Mouse (Mus musculus) left cerebral cortex, postnatal 36 days (tissue): Measurements from ENCODE around the gene Sh3glb1. TPM values are rescaled to one million over a fixed set of nuclear protein-coding genes. Genes with fewer than 3 reads are reported as not detected.
A peak's percentile ranks its signal among the peaks of the same experiment; 100 is the strongest.
"Not testable (repeated sequence)": the region's sequence is repeated elsewhere in the genome, so short reads cannot be mapped to it uniquely, and the experiment has no call there.

ENCODE experiments used
- DNase-seq, 2 experiments: peaks; one replicate each; pipeline ENCODE4 v3.0.0; 2021 to 2022; ENCODE audit warnings: low spot score in 2 of 2, mixed read lengths in 1 of 2
- intact Hi-C: fragments of 180-260 bp; cut with DNase I; formaldehyde crosslinking; loops from one replicate; pipeline ENCODE4 v1.15.1; 2025
- total RNA-seq, 2 experiments: library from RNA; stranded (reverse); gene quantifications; 2 replicates each; pipeline ENCODE4 v1.2.3; 2021

Gene Sh3glb1
- total RNA-seq: 10 to 100 TPM; 59.0 to 62.9 TPM

GRCm38 (mm10) chr3:144719901-144720747, at the start of gene Sh3glb1:
Sh3glb1 (minus strand) TSS chr3:144720335.
- intact Hi-C loops: loop anchor here (1.0 to 10.0 kb wide), 4 partner anchors 28 to 515 kb away; partner anchors contain the start of gene Lmo4

DNA sequence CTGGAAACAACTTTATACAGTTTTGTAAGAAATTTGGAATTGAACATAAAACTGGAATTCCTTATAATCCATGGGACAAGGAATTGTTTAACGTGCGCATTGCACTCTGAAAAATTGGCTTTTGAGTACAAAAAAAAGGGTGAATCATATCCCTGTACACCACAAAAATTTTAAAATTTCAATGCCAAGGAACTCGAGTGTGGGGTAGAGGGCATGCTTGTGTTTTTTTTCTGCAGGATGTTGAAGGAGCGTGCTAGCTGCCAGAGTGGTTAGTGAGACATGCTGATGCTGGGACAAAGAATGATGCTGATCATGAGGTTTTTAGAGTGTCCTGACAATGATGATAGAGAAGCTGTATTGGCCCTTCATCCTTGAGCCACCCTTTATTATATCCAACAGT, 45.0 kb upstream of the Sh3glb1 start:
- intact Hi-C loops: no loop called here

More at GRCm38 (mm10) chr3:144719901-144720747, at the start of gene Sh3glb1:
- peak; percentile 96 to 98 for DNase-seq

GRCm38 (mm10) chr3:144761454-144761853, 41.3 kb upstream of the Sh3glb1 start:
- DNase-seq: no peak
- intact Hi-C loops: no loop called here

More for the DNA sequence above, 45.0 kb upstream of the Sh3glb1 start:
- DNase-seq: no peak

- intact Hi-C loops: no loop called here
- DNase-seq: no peak
These were observed 40.6 kb upstream of the Sh3glb1 start, which contains the start of gene Clca3a1 for GRCm38 (mm10) chr3:144760592-144761309. Clca3a1 (minus strand) TSS chr3:144760977.

GRCm38 (mm10) chr3:144759719-144760118, 39.6 kb upstream of the Sh3glb1 start:
- intact Hi-C loops: loop anchor here (10.0 kb wide), 1 partner anchor 55 kb away; the partner anchor contains the start of gene Clca3a2

GRCm38 (mm10) chr3:144756103-144756502, 36.0 kb upstream of the Sh3glb1 start:
- not testable (repeated sequence) for DNase-seq
- intact Hi-C loops: loop anchor here (10.0 kb wide), 1 partner anchor 59 kb away; the partner anchor contains the start of gene Clca3a2

More at GRCm38 (mm10) chr3:144759719-144760118, 39.6 kb upstream of the Sh3glb1 start:
- DNase-seq: no peak

GRCm38 (mm10) chr3:144753120-144753519, 33.0 kb upstream of the Sh3glb1 start:
- no peak for DNase-seq
- intact Hi-C loops: loop anchor here (10.0 kb wide), 1 partner anchor 62 kb away; the partner anchor contains the start of gene Clca3a2

DNA sequence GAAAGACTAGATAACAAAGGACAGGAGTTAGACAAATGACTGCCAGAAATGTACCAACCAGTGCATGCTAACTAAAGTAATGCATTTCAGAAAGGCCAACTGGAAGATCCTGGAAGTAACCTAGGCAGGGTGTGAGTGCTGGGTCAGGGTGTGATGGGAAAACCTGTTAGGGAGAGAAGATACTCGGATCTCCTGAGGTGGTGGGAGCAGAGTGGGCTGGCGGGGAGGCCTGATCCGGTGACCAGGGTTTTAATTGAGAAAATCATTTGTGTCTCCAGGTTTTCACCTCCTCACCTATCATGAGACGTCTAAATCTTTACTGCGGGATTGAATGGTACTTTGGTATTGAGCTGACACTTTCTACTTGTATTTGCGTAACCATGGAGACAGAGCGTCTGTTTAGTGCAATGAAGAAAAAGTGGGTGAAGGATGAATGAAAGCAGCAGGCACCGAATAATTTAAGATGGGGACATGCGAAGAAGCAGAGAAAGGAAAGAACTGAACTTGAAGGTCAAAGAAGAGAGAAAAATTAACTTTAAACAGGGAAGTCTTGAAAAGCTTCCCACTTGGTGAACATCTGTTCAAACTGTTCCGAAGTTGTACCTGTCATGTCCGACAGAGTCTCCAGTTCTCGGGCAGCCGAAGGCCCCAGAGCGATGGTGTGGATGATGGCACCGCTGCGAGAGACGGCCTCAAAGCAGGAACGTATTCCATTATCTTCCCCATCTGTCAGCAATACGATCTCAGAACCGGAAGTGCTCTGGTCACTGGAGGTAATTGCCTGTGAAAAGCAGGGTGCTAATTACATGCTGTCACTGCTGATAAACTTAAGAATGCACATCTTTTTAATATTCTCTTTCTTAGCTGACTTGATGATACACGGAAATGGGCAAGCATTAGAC, 29.2 kb upstream of the Sh3glb1 start:
- DNase-seq, intact Hi-C loops: not testable (repeated sequence)

GRCm38 (mm10) chr3:144747706-144748105, 27.6 kb upstream of the Sh3glb1 start:
- DNase-seq, intact Hi-C loops: not testable (repeated sequence)

DNA sequence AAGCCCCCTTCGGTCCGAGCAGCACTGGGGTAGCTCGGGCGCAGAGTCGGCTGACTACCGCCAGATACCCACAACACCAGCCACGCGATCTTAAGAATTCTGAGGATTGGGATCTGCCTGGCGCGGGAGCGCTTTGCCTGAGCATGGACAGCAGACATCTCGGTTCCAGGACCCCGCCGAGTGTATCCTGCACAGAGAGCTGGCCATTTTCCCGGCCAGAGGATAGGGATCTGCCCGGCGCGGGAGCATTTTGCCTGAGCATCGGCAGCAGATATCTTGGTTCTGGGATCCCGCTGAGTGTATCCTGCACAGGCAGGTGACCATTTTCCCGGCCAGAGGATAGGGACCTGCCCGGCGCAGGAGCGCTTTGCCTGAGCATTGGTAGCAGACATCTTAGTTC, 18.3 kb upstream of the Sh3glb1 start:
- intact Hi-C loops: loop anchor here (10.0 kb wide), 1 partner anchor 286 kb away; no protein-coding TSS in a partner anchor
- not testable (repeated sequence) for DNase-seq

- DNase-seq: peak in 1 of 2 experiments; percentile 22
- intact Hi-C loops: loop anchor here (10.0 kb wide), 1 partner anchor 288 kb away; no protein-coding TSS in a partner anchor
These were observed 16.7 kb upstream of the Sh3glb1 start for GRCm38 (mm10) chr3:144736831-144737230.

DNA sequence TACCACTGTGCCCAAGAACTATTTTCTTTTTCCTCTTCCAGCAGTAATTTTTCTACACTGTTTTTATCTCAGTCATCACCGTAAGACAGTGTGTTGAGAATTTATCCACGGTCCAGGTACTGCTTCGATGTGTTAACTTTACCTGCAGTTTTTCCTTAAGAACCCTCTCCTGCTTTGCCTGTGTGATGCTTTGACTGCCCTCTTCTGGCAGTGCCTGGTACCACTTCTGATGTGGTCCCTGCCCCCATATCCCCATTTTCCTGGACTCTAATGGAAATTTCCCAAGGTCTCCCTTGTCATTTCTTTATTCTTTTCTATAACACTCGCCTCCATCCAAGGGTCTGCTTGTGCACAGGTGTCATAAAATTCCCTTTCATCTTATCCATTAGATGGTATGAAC, 3.3 kb upstream of the Sh3glb1 start:
- intact Hi-C loops: loop anchor here (10.0 kb wide), 1 partner anchor 401 kb away; no protein-coding TSS in a partner anchor

GRCm38 (mm10) chr3:144722566-144722965, 2.4 kb upstream of the Sh3glb1 start:
- not testable (repeated sequence) for DNase-seq
- intact Hi-C loops: loop anchor here (10.0 kb wide), 1 partner anchor 402 kb away; no protein-coding TSS in a partner anchor

More for the DNA sequence above, 3.3 kb upstream of the Sh3glb1 start:
- peak; percentile 35 to 53 for DNase-seq

DNA sequence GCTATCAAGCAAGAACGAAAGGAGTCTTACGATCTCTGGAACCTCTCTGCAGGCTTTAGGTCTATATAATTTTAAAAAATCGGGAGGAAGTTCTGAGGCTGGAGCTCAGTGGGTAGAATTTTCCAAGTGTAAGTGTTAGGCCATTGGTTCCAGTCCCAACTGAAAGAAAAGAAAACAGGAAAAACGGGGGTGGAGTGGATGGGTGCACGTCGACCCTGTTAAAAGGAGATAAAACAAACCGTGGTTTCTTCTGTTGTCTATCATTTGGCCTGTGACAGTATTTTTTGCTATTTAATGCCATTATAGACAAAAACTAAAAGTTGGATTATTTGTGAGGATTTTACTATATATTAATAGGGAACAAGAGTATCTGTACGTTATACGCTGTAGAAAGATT, 1.7 kb upstream of the Sh3glb1 start:
- no peak for DNase-seq
- intact Hi-C loops: loop anchor here (10.0 kb wide), 1 partner anchor 403 kb away; no protein-coding TSS in a partner anchor

GRCm38 (mm10) chr3:144721077-144721859, 1.1 kb upstream of the Sh3glb1 start:
- intact Hi-C loops: loop anchor here (10.0 kb wide), 1 partner anchor 404 kb away; no protein-coding TSS in a partner anchor
- DNase-seq: no peak

DNA sequence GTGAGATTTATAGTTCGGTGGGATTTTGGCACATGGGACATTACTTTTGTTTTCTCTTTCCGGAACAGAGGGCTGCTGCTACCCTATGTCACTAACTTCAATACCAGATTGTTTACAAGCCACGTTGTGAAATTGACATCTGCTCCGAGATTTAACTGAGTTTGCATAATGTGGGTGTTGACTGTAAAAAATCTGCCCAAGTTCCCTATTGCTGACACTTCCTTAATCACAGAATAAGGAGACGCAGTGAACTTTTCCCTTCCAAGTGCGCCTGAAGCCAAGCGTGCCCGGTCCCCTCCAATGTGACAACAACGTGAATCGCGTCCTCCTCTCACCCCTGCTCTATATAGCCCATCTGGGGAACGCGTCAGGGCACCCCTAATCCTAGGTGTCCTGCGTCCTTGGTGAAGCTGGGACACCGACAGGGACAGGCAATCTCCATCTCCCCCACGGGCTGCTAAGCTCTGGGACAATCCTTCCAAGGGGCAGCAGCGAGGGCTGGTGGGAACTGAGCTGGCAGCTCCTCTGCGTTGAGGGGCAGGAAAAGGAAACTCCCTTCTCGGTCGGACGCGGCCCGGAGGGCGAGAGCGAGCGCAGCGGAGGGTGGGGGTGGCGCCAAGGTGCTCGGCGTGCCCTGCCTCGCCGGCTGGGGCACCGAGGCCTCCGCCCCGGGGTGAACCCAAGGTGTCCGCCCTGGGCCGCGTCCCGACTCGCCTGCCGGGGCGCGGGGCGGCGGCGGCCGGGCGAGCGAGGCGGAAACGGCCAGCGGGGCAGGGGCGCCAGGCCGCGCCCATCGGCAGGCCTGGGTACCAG, 841 bp downstream of the Sh3glb1 start:
- intact Hi-C loops: loop anchor here (5.0 to 10.0 kb wide), 2 partner anchors 267 to 514 kb away; partner anchors contain the start of gene Lmo4
- peak; percentile 56 to 68 for DNase-seq

DNA sequence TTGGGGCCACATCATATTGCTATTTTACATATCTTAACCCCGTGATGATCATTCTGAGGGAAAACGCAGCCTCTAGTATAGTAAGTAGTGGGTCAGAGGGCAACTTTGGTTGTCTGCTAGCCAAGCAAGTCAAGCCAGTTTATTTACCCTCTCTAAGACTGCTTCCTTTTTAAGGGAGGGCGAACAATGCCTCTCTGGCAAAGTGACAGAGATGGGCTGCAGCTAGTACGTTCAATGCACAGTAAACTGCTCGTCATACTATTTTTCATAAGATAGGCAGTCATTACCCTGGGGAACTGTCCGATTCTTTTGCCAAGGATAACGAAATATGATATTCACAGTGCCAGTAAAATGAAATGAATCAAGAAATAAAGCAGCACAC, 1.4 kb downstream of the Sh3glb1 start:
- no peak for DNase-seq
- intact Hi-C loops: loop anchor here (5.0 to 10.0 kb wide), 2 partner anchors 266 to 514 kb away; partner anchors contain the start of gene Lmo4
